Mouse (Mus musculus): ENCODE measurements around the gene Cuedc1. TPM values are rescaled to one million over a fixed set of nuclear protein-coding genes. Genes with fewer than 3 reads are reported as not detected.

Gene Cuedc1
- polyA plus RNA-seq, 1 experiment from 2014 or later = 11.4 TPM

GRCm38 (mm10) chr11:88083699-88084098, 14.2 kb upstream of the Cuedc1 start:
- no peak for DNase-seq (ENCODE audit: low spot score)

- peak; percentile 89 for DNase-seq (ENCODE audit: low spot score)
Observed at GRCm38 (mm10) chr11:88086737-88087627, 10.9 kb upstream of the Cuedc1 start.

- DNase-seq (ENCODE audit: low spot score) = no peak
Observed at GRCm38 (mm10) chr11:88089150-88089549, 8.7 kb upstream of the Cuedc1 start.

- DNase-seq (ENCODE audit: low spot score) = no peak
Observed at GRCm38 (mm10) chr11:88090293-88090692, 7.6 kb upstream of the Cuedc1 start.

GRCm38 (mm10) chr11:88091949-88092348, 5.9 kb upstream of the Cuedc1 start:
- DNase-seq (ENCODE audit: low spot score) = peak; percentile 86

GRCm38 (mm10) chr11:88097173-88097572, 685 bp upstream of the Cuedc1 start:
- DNase-seq (ENCODE audit: low spot score) = no peak

- peak; percentile 74 for DNase-seq (ENCODE audit: low spot score)
Observed at GRCm38 (mm10) chr11:88098787-88099598, 1.1 kb downstream of the Cuedc1 start.

GRCm38 (mm10) chr11:88099599-88100023, 1.8 kb downstream of the Cuedc1 start:
- DNase-seq (ENCODE audit: low spot score) = peak; percentile 41

- no peak for DNase-seq (ENCODE audit: low spot score)
Observed at GRCm38 (mm10) chr11:88100170-88100569, 2.3 kb downstream of the Cuedc1 start.

GRCm38 (mm10) chr11:88103214-88103941, 5.5 kb downstream of the Cuedc1 start:
- no peak for DNase-seq (ENCODE audit: low spot score)

- no peak for DNase-seq (ENCODE audit: low spot score)
Observed at GRCm38 (mm10) chr11:88105494-88106291, 7.8 kb downstream of the Cuedc1 start.

GRCm38 (mm10) chr11:88106292-88106554, 8.4 kb downstream of the Cuedc1 start:
- no peak for DNase-seq (ENCODE audit: low spot score)

- DNase-seq (ENCODE audit: low spot score) = no peak
Observed at GRCm38 (mm10) chr11:88107365-88107764, 9.5 kb downstream of the Cuedc1 start.

GRCm38 (mm10) chr11:88110031-88110594, 12.3 kb downstream of the Cuedc1 start:
- no peak for DNase-seq (ENCODE audit: low spot score)

- no peak for DNase-seq (ENCODE audit: low spot score)
Observed at GRCm38 (mm10) chr11:88112078-88112477, 14.2 kb downstream of the Cuedc1 start.

- no peak for DNase-seq (ENCODE audit: low spot score)
Observed at GRCm38 (mm10) chr11:88112677-88113333, 14.9 kb downstream of the Cuedc1 start.

GRCm38 (mm10) chr11:88113543-88114271, 15.8 kb downstream of the Cuedc1 start:
- DNase-seq (ENCODE audit: low spot score) = no peak

- peak; percentile 21 for DNase-seq (ENCODE audit: low spot score)
Observed at GRCm38 (mm10) chr11:88114871-88115301, 17.0 kb downstream of the Cuedc1 start.

- DNase-seq (ENCODE audit: low spot score) = no peak
Observed at GRCm38 (mm10) chr11:88116568-88116967, 18.7 kb downstream of the Cuedc1 start.
